Mouse (Mus musculus) embryonic fibroblast, embryonic 13.5 days (primary cell): ENCODE measurements at regions not wholly inside any gene's neighbourhood (a gene's known extent, or its start where the extent isn't known, plus 50 kb on each side); places are given as distances from the start of the nearest gene placed in this dataset.

Experiments
- CTCF ChIP-seq: IDR thresholded peaks from 2 replicates; pipeline ENCODE4 v1.5.1; 2011; ENCODE audit warnings: mild to moderate bottlenecking, control low read depth, low read length, moderate library complexity, borderline replicate concordance; ENCODE audit not compliant: insufficient read depth
- POLR2A ChIP-seq: IDR thresholded peaks from 2 replicates; pipeline ENCODE4 v1.6.1; 2011; ENCODE audit warnings: low read depth, mild to moderate bottlenecking, control low read depth, low read length, moderate library complexity

- no peak for TF ChIP-seq CTCF
- no peak for TF ChIP-seq POLR2A
Measured at GRCm38 (mm10) chr11:23079936-23080794, 72.8 kb downstream of the Fam161a start.
